Mouse (Mus musculus) liver, embryonic 11.5 days (tissue): ENCODE data around the gene Myo18b. TPM values are rescaled to one million over a fixed set of nuclear protein-coding genes. Genes with fewer than 3 reads are reported as not detected.

Source experiments
- ATAC-seq: fragments of 200-750 bp; cut with Nextera tagmentation; replicated peaks from 2 replicates; pipeline ENCODE4 v1.8.0; 2017; ENCODE audit warnings: moderate number of reproducible peaks, mild to moderate bottlenecking, moderate TSS enrichment, moderate library complexity; ENCODE audit not compliant: low FRiP score
- DNase-seq: peaks from one replicate; pipeline ENCODE4 v3.0.0-alpha.2; 2017; ENCODE audit warnings: low spot score
- H3K27ac ChIP-seq: fragments of 300-500 bp; sonication (generic); 2 replicates; pipeline ENCODE4 v1.5.1; 2014; ENCODE audit warnings: mild to moderate bottlenecking, low read depth, low read length, control low read depth
- H3K27me3 ChIP-seq: fragments of 300-500 bp; sonication (generic); replicated peaks from 2 replicates; pipeline ENCODE4 v1.6.1; 2014; ENCODE audit warnings: low read length, mixed read lengths; ENCODE audit not compliant: control insufficient read depth, insufficient read depth
- H3K36me3 ChIP-seq: fragments of 300-500 bp; sonication (generic); 2 replicates; pipeline ENCODE4 v1.6.1; 2014; ENCODE audit warnings: mild to moderate bottlenecking, low read length, moderate library complexity, mixed read lengths; ENCODE audit not compliant: control insufficient read depth, insufficient read depth
- H3K4me1 ChIP-seq: fragments of 300-500 bp; sonication (generic); replicated peaks from 2 replicates; pipeline ENCODE4 v1.6.1; 2014; ENCODE audit warnings: low read length, mixed read lengths; ENCODE audit not compliant: control insufficient read depth, insufficient read depth
- H3K4me2 ChIP-seq: fragments of 300-500 bp; sonication (generic); 2 replicates; pipeline ENCODE4 v1.6.1; 2014; ENCODE audit warnings: mild to moderate bottlenecking, control low read depth, moderate library complexity
- H3K4me3 ChIP-seq: fragments of 300-500 bp; sonication (generic); 2 replicates; pipeline ENCODE4 v1.5.1; 2014; ENCODE audit warnings: low read depth, low read length, control low read depth
- H3K9ac ChIP-seq: fragments of 300-500 bp; sonication (generic); 2 replicates; pipeline ENCODE4 v1.6.1; 2014; ENCODE audit warnings: low read depth, low read length, control low read depth
- H3K9me3 ChIP-seq: fragments of 300-500 bp; sonication (generic); 2 replicates; pipeline ENCODE4 v1.6.1; 2016; ENCODE audit warnings: low read length, inconsistent platforms, mixed read lengths; ENCODE audit not compliant: control insufficient read depth
- WGBS: fragments of 180-500 bp; shearing (Covaris S2); extraction: QIAGEN DNeasy Blood & Tissue Kit; methylation state at CpG from one replicate; pipeline ENCODE4 v1.1.7; 2014; 5-methylcytosine and 5-hydroxymethylcytosine counted together
- polyA plus RNA-seq: library from polyadenylated mRNA; unstranded; fragments of >200 nt; fragmentation: Nextera tagmentation; extraction: Ambion mirVana; gene quantifications from 2 replicates; pipeline ENCODE4 v1.2.1, GENCODE M21; 2014

Gene Myo18b
- polyA plus RNA-seq, 1 experiment from 2014 or later, result 0.60 TPM

DNA sequence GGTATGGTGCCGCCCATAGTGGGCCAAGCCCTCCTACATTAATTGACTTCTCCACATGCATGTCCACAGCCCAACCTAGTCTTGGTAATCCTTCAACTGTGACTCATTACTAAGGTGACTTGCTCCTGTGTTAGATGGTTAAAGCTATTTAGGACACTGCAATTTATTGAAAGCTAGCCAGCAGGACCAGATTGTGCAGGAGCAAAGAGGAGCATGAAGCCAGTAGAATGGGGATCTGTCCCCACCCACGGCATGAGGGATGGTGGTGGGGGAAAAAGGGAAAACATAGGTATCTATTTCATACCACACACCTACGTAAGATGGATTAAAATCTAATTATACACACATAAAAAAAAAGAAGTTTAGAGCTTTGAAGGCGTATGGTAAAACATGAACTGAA lies 114.9 kb downstream of the Myo18b start:
- Histone ChIP-seq H3K4me1 (no peaks in the 10 kb centered on the region), H3K27me3 (no peaks in the 10 kb centered on the region), H3K9ac (no peak overlapping the region), H3K36me3 (no peaks in the 10 kb centered on the region), H3K27ac (no peak overlapping the region), H3K9me3 (no peaks in the 10 kb centered on the region), H3K4me3 (no peak overlapping the region), H3K4me2 (no peak overlapping the region)
- ATAC-seq (no peak), DNase-seq (no peak)
- 84% methylated on average over 4 of the region's 4 CpGs for WGBS

DNA sequence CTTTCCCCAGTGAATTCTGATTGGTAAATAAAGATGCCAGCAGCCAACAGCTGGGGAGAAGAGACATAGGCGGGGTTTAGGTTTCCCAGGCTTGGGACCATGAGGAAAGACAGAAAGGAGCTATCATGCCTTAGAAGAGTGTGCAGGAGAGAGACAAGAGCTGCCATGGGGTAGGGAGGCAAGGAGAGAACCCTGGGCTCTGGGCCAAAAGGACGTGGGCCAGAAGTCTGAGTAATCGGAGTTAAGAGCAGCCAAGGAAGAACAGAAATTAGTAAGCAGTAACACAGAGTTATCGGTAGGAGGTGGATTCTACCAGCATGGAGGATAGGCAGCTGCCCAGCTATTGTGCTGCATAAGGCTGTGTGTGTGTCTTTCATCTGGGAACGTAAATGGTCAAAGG lies 115.8 kb downstream of the Myo18b start:
- Histone ChIP-seq H3K4me1 (no peaks in the 10 kb centered on the region), H3K9me3 (no peaks in the 10 kb centered on the region), H3K4me3 (no peak overlapping the region), H3K27ac (no peak overlapping the region), H3K9ac (no peak overlapping the region), H3K36me3 (no peaks in the 10 kb centered on the region), H3K27me3 (no peaks in the 10 kb centered on the region), H3K4me2 (no peak overlapping the region)
- WGBS, result 74% methylated on average over 5 of the region's 5 CpGs
- DNase-seq (no peak), ATAC-seq (no peak)

DNA sequence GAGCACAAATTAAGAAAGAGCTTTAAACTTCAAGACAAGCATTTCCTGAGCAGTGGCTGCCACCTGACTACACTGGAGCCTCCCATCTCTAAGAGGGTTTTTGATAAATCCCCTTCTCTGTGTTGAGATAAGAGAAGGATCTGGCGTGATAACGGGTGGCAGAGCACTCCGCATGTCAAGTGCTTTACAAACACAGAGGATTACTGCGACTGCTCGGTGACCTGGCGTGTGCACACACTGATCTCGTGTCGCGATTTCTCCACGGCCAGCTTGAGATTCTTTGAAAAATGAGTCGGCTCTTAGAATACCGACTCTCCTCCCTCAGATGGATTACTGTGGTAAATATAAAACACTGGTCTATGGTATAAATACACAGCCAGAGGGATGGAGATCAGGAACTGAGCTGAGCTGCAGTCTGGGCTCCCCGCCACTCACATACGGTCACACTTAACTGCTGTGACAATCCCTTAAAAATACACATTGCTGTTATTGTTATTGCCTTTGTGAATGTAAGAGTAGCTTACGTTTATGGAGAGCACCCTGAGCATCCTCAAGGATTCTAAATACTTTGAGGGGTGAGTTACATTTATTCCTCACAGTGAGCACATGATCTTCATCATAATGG lies 119.3 kb downstream of the Myo18b start:
- Histone ChIP-seq H3K36me3 (no peaks in the 10 kb centered on the region), H3K9ac (no peak overlapping the region), H3K4me1 (no peaks in the 10 kb centered on the region), H3K27me3 (no peaks in the 10 kb centered on the region), H3K4me2 (no peak overlapping the region), H3K4me3 (no peak overlapping the region), H3K27ac (no peak overlapping the region), H3K9me3 (no peaks in the 10 kb centered on the region)
- WGBS, result 53% methylated on average over 15 of the region's 15 CpGs
- DNase-seq (no peak), ATAC-seq (no peak)

DNA sequence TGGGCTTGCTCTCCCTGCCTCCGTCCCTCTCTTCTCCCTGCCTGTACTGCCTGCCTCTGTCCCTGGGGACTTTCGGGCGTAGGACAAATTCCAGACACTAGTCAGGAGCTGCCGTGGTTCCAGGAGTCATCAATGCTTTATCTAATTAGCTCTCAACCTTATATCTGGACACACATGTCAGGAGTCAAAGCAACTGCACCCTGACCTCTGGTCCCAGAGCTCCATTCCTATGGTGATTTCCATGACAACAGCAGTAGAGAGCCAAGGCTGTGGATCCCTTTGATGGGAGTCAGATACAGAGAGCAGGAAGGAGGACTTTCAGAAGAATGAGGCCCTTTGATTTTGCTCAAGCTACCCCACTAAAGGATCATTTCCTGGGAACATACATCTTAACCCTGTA lies 122.7 kb downstream of the Myo18b start:
- H3K27ac ChIP-seq, result no peak overlapping the region
- WGBS, result 46% methylated on average over 4 of the region's 4 CpGs
- H3K9ac ChIP-seq, result no peak overlapping the region
- H3K4me1 ChIP-seq, result no peaks in the 10 kb centered on the region
- ATAC-seq (no peak), DNase-seq (no peak)
- H3K27me3 ChIP-seq, result no peaks in the 10 kb centered on the region
- no peak overlapping the region for H3K4me3 ChIP-seq
- no peak overlapping the region for H3K4me2 ChIP-seq
- H3K9me3 ChIP-seq, result no peaks in the 10 kb centered on the region
- H3K36me3 ChIP-seq, result no peaks in the 10 kb centered on the region

DNA sequence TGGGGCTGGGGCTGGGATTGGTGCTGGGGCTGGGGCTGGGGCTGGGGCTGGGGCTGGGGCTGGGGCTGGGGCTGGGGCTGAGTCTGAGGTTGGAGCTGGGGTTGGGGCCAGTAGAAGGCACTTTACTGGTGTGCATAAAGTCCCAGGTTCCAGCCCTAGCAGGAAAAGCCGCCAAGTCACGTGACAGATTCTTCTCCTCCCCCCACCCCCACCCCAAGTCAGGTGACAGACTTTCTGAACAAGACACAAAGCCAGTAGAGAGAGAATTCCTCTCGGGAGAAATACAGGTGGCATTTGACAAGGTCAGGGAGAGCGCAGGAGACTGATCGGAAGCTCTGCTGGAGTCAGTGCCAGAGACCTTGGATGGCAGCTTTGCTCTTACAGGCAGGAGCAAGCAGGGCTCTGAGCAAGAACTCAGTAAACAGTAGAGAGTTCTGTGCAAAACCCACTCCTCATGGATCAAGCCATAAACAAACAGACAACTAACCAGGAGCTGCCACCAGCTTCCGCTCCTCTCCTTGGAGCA lies 124.7 kb downstream of the Myo18b start:
- Histone ChIP-seq H3K36me3 (no peaks in the 10 kb centered on the region), H3K9ac (no peak overlapping the region), H3K9me3 (no peaks in the 10 kb centered on the region), H3K27me3 (no peaks in the 10 kb centered on the region), H3K27ac (no peak overlapping the region), H3K4me3 (no peak overlapping the region), H3K4me2 (no peak overlapping the region), H3K4me1 (no peaks in the 10 kb centered on the region)
- DNase-seq (no peak), ATAC-seq (no peak)
- WGBS, result 51% methylated on average over 6 of the region's 6 CpGs

DNA sequence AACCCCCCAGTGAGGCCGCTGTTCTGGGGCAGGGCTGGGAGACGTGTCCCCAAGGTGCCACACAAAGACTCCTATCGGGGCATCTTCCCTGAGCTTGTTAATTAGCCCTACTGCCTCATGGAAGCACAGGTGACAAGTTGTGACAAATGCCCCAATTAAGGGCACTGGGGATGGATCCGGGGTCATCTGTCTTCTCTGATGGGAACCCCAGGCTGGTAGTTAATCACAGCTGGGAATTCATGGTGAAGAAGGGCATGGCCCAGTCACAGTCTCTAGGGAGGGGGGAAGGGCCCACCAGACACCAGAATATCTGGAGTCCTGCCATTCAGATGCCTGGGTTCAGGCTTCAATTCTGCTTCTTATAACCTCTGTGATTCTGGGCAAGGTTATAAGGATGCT lies 126.4 kb downstream of the Myo18b start:
- no peaks in the 10 kb centered on the region for H3K4me1 ChIP-seq
- no peak overlapping the region for H3K4me2 ChIP-seq
- WGBS, result 26% methylated on average over 4 of the region's 4 CpGs
- DNase-seq (no peak), ATAC-seq (no peak)
- H3K4me3 ChIP-seq, result no peak overlapping the region
- H3K27ac ChIP-seq, result no peak overlapping the region
- no peaks in the 10 kb centered on the region for H3K27me3 ChIP-seq
- H3K9ac ChIP-seq, result no peak overlapping the region
- H3K36me3 ChIP-seq, result no peaks in the 10 kb centered on the region
- H3K9me3 ChIP-seq, result no peaks in the 10 kb centered on the region

DNA sequence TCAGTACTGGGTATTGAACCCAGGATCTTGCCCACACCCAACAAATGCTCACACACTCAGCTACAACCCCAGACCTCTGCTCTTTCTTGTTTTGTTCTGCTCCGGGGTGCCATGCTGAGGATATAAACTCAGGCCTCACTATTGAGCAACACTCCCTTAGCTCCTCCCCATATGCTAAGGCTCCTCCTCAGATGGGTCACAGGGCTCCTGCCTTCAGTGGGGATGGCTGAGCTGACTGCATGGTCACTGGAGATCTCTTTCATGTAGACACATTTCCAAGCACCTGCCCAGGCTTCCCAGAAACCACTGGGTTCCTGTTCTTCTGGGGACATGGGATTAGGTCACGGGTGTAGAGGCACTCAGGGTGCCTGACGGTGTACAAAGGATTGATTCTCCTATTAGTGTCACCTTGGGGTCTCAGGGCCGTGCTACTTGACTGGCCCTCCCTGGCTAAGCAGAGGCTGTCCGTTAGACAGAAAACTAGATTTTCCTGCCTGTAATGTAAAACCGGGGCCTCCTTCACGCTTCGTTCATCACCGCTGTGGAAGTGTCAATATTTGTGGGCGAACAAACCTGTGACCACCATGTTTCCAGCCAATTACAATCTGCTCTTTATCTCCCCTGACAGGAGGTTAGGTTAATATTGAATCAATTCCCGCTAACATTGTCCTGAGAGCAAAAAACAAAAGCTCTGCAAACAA lies 127.0 kb downstream of the Myo18b start:
- DNase-seq (no peak), ATAC-seq (no peak)
- H3K4me3 ChIP-seq, result no peak overlapping the region
- no peaks in the 10 kb centered on the region for H3K36me3 ChIP-seq
- H3K9ac ChIP-seq, result no peak overlapping the region
- H3K27me3 ChIP-seq, result no peaks in the 10 kb centered on the region
- no peaks in the 10 kb centered on the region for H3K9me3 ChIP-seq
- no peaks in the 10 kb centered on the region for H3K4me1 ChIP-seq
- no peak overlapping the region for H3K4me2 ChIP-seq
- 53% methylated on average over 11 of the region's 11 CpGs for WGBS
- H3K27ac ChIP-seq, result no peak overlapping the region

DNA sequence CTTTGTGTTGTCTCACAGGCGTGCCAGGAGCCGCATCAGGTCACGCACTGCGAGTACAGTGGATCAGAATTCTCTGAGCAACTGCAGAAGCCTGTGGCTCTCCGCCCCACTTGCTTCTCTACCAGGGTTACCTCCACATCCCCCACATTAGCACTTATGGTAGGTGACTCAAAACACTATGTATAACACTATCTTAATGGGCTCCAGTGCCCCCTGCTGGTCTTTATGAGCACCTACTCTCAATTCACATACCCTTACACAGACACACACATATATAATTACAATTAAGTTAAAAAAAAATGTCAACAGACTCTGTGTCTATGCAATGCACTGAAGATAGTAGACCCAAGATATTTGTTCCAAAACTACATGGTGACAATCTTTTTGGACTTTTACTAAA lies 127.6 kb downstream of the Myo18b start:
- H3K27ac ChIP-seq, result no peak overlapping the region
- H3K4me3 ChIP-seq, result no peak overlapping the region
- H3K4me1 ChIP-seq, result no peaks in the 10 kb centered on the region
- ATAC-seq (no peak), DNase-seq (no peak)
- H3K27me3 ChIP-seq, result no peaks in the 10 kb centered on the region
- no peak overlapping the region for H3K4me2 ChIP-seq
- no peaks in the 10 kb centered on the region for H3K36me3 ChIP-seq
- WGBS, result 90% methylated on average over 5 of the region's 5 CpGs
- no peak overlapping the region for H3K9ac ChIP-seq
- no peaks in the 10 kb centered on the region for H3K9me3 ChIP-seq
